Mouse (Mus musculus) MEL (cell line): Measurements from ENCODE around the gene Gm14525. TPM values are rescaled to one million over a fixed set of nuclear protein-coding genes. Genes with fewer than 3 reads are reported as not detected.
"Not testable (repeated sequence)": the region's sequence is repeated elsewhere in the genome, so short reads cannot be mapped to it uniquely, and the experiment has no call there.

ENCODE experiments used
- DNase-seq: peaks from one replicate; pipeline ENCODE4 v3.0.0; 2011; ENCODE audit warnings: low read depth, low spot score
- H3K27ac ChIP-seq: 2 replicates; pipeline ENCODE4 v1.5.1; 2012; ENCODE audit warnings: low read depth, mild to moderate bottlenecking, control low read depth, low read length, moderate library complexity; ENCODE audit not compliant: control insufficient read depth
- H3K27me3 ChIP-seq, 2 experiments: fragments of 150-350 bp in 1 of 2; sonication (generic) in 1 of 2; 2 replicates each; pipeline ENCODE4 v1.6.1; 2012; ENCODE audit warnings: low read length in 2 of 2, mild to moderate bottlenecking in 2 of 2, improper control_type of control experiment in 1 of 2, moderate library complexity in 1 of 2; ENCODE audit not compliant: insufficient read depth in 2 of 2, control insufficient read depth in 1 of 2
- H3K36me3 ChIP-seq, 2 experiments: 2 replicates each; pipeline ENCODE4 v1.6.1; 2012 to 2014; ENCODE audit warnings: low read length in 2 of 2, improper control_type of control experiment in 1 of 2, inconsistent platforms in 1 of 2, mild to moderate bottlenecking in 1 of 2; ENCODE audit not compliant: insufficient read depth in 2 of 2, control insufficient read depth in 1 of 2
- H3K4me1 ChIP-seq, 2 experiments: fragments of 150-350 bp in 1 of 2; sonication (generic) in 1 of 2; 2 replicates each; pipeline ENCODE4 v1.6.1; 2012; ENCODE audit warnings: low read length in 2 of 2, improper control_type of control experiment in 1 of 2, mild to moderate bottlenecking in 1 of 2; ENCODE audit not compliant: insufficient read depth in 2 of 2, control insufficient read depth in 1 of 2
- H3K4me3 ChIP-seq, 2 experiments: fragments of 150-350 bp in 1 of 2; sonication (generic) in 1 of 2; 2 replicates each; pipeline ENCODE4 v1.5.1; 2012; ENCODE audit warnings: low read depth in 2 of 2, low read length in 2 of 2, mild to moderate bottlenecking in 2 of 2, moderate library complexity in 2 of 2, control low read depth in 1 of 2, improper control_type of control experiment in 1 of 2; ENCODE audit not compliant: control insufficient read depth in 1 of 2, insufficient read depth in 1 of 2
- H3K79me2 ChIP-seq: 2 replicates; pipeline ENCODE4 v1.6.1; 2012; ENCODE audit warnings: mild to moderate bottlenecking, low read length, moderate library complexity; ENCODE audit not compliant: control insufficient read depth, poor library complexity, insufficient read depth
- H3K9ac ChIP-seq: 2 replicates; pipeline ENCODE4 v1.6.1; 2012; ENCODE audit warnings: low read depth, mild to moderate bottlenecking, control low read depth, low read length, moderate library complexity; ENCODE audit not compliant: control insufficient read depth, poor library complexity, severe bottlenecking
- H3K9me3 ChIP-seq: fragments of 150-350 bp; sonication (generic); replicated peaks from 2 replicates; pipeline ENCODE4 v1.6.1; 2012; ENCODE audit warnings: mild to moderate bottlenecking, low read length, improper control_type of control experiment, moderate library complexity; ENCODE audit not compliant: insufficient read depth
- polyA plus RNA-seq, 2 experiments: library from polyadenylated mRNA; stranded (reverse) in 1 of 2; unstranded in 1 of 2; fragments of >175 nt in 1 of 2; fragments of >200 nt in 1 of 2; gene quantifications; 2 replicates each; pipeline versions ENCODE4 v1.2.1 to v1.2.4; 2012; ENCODE audit warnings: low replicate concordance in 2 of 2, low read depth in 1 of 2; ENCODE audit not compliant: insufficient read length in 2 of 2, insufficient read depth in 1 of 2, missing spikeins in 1 of 2
- total RNA-seq: library from RNA; depleted of rRNA; stranded (reverse); fragments of 300-350 nt; gene quantifications from 2 replicates; pipeline ENCODE4 v1.2.3, GENCODE M21; 2012; rRNA removed

Gm14525 gene
- total RNA-seq (not detected in 2 replicates), polyA plus RNA-seq (not detected)

DNA sequence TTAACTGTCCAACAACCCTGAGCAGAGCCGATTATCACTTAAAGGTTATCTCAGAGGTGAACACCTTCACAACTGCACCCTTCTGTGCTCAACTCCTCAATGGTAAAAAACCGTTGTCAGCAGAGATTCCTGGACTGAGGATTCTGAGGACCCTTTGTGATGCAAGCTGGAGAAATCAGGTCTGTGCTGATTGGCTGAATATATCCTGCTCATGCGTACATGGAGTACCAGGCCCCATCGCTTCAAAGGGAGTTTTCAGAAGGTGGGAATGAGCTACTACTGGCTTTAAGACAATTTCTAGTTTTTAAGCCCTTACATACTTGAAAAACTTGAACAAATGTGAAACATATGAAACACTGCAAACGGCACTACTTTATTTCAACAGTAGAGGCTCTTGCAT is at the start of gene Gm14525:
Gene Gm14525, minus strand, starts transcription at position 101 of the 400 bp plus-strand sequence.
- not testable (repeated sequence) for H3K36me3 ChIP-seq, H3K79me2 ChIP-seq, H3K9me3 ChIP-seq, DNase-seq, H3K4me1 ChIP-seq, H3K4me3 ChIP-seq, H3K27ac ChIP-seq, H3K27me3 ChIP-seq, H3K9ac ChIP-seq

Other genes starting within 250 kb of the Gm14525 start
- gene Slx, start 157.1 kb downstream of the Gm14525 start, total RNA-seq, result not detected in 2 replicates
- not detected for gene Slx, start 157.1 kb downstream of the Gm14525 start, polyA plus RNA-seq
- gene Gm6121, start 233.1 kb upstream of the Gm14525 start, total RNA-seq, result not detected in 2 replicates
- gene Gm6121, start 233.1 kb upstream of the Gm14525 start, polyA plus RNA-seq, result not detected